Comparison of ENCODE assay signal across 10 mouse cellular contexts in genomic region chr2:158893171-158893853, GRCm38 (mm10).
DNase-seq lines count a peak whose midpoint lies in the region; ATAC-seq lines count a peak whose summit lies in the region.
"Had no signal": no experiment of that assay in that cellular context is flagged by ENCODE, and none has a peak within 500 bp of the region (broad histone marks: within the 10 kb centered on the region; RNA-seq: fewer than 3 reads in every experiment).

No protein-coding gene starts in this region.

- H3K4me2 ChIP-seq in embryonic facial prominence, embryonic 12.5 days (replicated peaks): no peak overlapping the region
- H3K4me2 ChIP-seq in lung, embryonic 15.5 days: peak overlapping the region; percentile 28; the same call in 1 of the 2 replicates
- no peak overlapping the region for H3K4me2 ChIP-seq in neural tube, embryonic 13.5 days
- H3K4me2 ChIP-seq: embryonic facial prominence, embryonic 15.5 days had no signal

- no peak overlapping the region for H3K4me3 ChIP-seq in embryonic facial prominence, embryonic 12.5 days
- no peak overlapping the region for H3K4me3 ChIP-seq in embryonic facial prominence, embryonic 10.5 days
- H3K4me3 ChIP-seq in lung, embryonic 15.5 days: no peak overlapping the region
- H3K4me3 ChIP-seq in neural tube, embryonic 13.5 days: no peak overlapping the region
- H3K4me3 ChIP-seq: embryonic facial prominence, embryonic 15.5 days had no signal

- H3K4me1 ChIP-seq in embryonic facial prominence, embryonic 12.5 days: no peaks in the 10 kb centered on the region
- peaks cover 5% of the 10 kb centered on the region; the same call in 1 of the 2 replicates for H3K4me1 ChIP-seq in embryonic facial prominence, embryonic 10.5 days
- no peaks in the 10 kb centered on the region for H3K4me1 ChIP-seq in lung, embryonic 15.5 days
- H3K4me1 ChIP-seq in neural tube, embryonic 13.5 days (replicated peaks): peaks cover 10% of the 10 kb centered on the region
- H3K4me1 ChIP-seq: embryonic facial prominence, embryonic 15.5 days had no signal

- ATAC-seq in embryonic facial prominence, embryonic 12.5 days (ENCODE audit: insufficient number of reproducible peaks, insufficient read depth, low FRiP score, low TSS enrichment): 0 out of 2 replicates have a peak, but pooled peaks have one; percentile 35
- ATAC-seq in lung, embryonic 15.5 days (ENCODE audit: borderline replicate concordance, extremely low read depth, low FRiP score, low TSS enrichment): peak; percentile 69
- peak; percentile 43; the same call in 1 of the 2 replicates for ATAC-seq in neural tube, embryonic 13.5 days (ENCODE audit: low read depth)

- no peak overlapping the region for H3K27ac ChIP-seq in embryonic facial prominence, embryonic 12.5 days
- H3K27ac ChIP-seq in embryonic facial prominence, embryonic 10.5 days (replicated peaks): no peak overlapping the region
- H3K27ac ChIP-seq in lung, embryonic 15.5 days: no peak overlapping the region
- H3K27ac ChIP-seq in neural tube, embryonic 13.5 days (replicated peaks): no peak overlapping the region
- H3K27ac ChIP-seq: embryonic facial prominence, embryonic 15.5 days had no signal

- WGBS in embryonic facial prominence, embryonic 12.5 days: 70% methylated on average over 15 of the region's 16 CpGs
- 73% methylated on average over 16 of the region's 16 CpGs for WGBS in embryonic facial prominence, embryonic 10.5 days
- WGBS in lung, embryonic 15.5 days: 19% methylated on average over 16 of the region's 16 CpGs
- 43% methylated on average over 16 of the region's 16 CpGs for WGBS in neural tube, embryonic 13.5 days

- no peaks in the 10 kb centered on the region for H3K9me3 ChIP-seq in embryonic facial prominence, embryonic 12.5 days
- no peaks in the 10 kb centered on the region for H3K9me3 ChIP-seq in embryonic facial prominence, embryonic 10.5 days
- H3K9me3 ChIP-seq in lung, embryonic 15.5 days: no peaks in the 10 kb centered on the region
- H3K9me3 ChIP-seq in neural tube, embryonic 13.5 days: no peaks in the 10 kb centered on the region
- H3K9me3 ChIP-seq: embryonic facial prominence, embryonic 15.5 days had no signal

- no peaks in the 10 kb centered on the region for H3K36me3 ChIP-seq in embryonic facial prominence, embryonic 12.5 days
- H3K36me3 ChIP-seq in embryonic facial prominence, embryonic 10.5 days (replicated peaks): no peaks in the 10 kb centered on the region
- no peaks in the 10 kb centered on the region for H3K36me3 ChIP-seq in lung, embryonic 15.5 days
- H3K36me3 ChIP-seq in neural tube, embryonic 13.5 days: no peaks in the 10 kb centered on the region
- H3K36me3 ChIP-seq: embryonic facial prominence, embryonic 15.5 days had no signal

- H3K27me3 ChIP-seq in embryonic facial prominence, embryonic 12.5 days: no peaks in the 10 kb centered on the region
- no peaks in the 10 kb centered on the region for H3K27me3 ChIP-seq in embryonic facial prominence, embryonic 10.5 days (replicated peaks; ENCODE audit: low read depth, poor library complexity, severe bottlenecking)
- no peaks in the 10 kb centered on the region for H3K27me3 ChIP-seq in lung, embryonic 15.5 days
- peaks cover 14% of the 10 kb centered on the region for H3K27me3 ChIP-seq in neural tube, embryonic 13.5 days
- H3K27me3 ChIP-seq: embryonic facial prominence, embryonic 15.5 days had no signal

- no peak overlapping the region for H3K9ac ChIP-seq in embryonic facial prominence, embryonic 12.5 days
- H3K9ac ChIP-seq in lung, embryonic 15.5 days: no peak overlapping the region
- H3K9ac ChIP-seq in neural tube, embryonic 13.5 days: no peak overlapping the region
- H3K9ac ChIP-seq: embryonic facial prominence, embryonic 15.5 days had no signal

- no peak for DNase-seq in embryonic facial prominence, embryonic 10.5 days (ENCODE audit: low spot score)
- DNase-seq in lung, postnatal 36 days: no peak
- peak; percentile 25 for DNase-seq in kidney, postnatal 14 days
- DNase-seq in T-cell, adult 2 months (ENCODE audit: low spot score): no peak
- no peak for DNase-seq in layer of hippocampus, adult 18-20 months (ENCODE audit: low spot score in 2 of 2)
- DNase-seq: spleen, adult 18-20 months had no signal
